Comparison of ENCODE assay signal across 20 mouse cellular contexts in the genomic region with DNA sequence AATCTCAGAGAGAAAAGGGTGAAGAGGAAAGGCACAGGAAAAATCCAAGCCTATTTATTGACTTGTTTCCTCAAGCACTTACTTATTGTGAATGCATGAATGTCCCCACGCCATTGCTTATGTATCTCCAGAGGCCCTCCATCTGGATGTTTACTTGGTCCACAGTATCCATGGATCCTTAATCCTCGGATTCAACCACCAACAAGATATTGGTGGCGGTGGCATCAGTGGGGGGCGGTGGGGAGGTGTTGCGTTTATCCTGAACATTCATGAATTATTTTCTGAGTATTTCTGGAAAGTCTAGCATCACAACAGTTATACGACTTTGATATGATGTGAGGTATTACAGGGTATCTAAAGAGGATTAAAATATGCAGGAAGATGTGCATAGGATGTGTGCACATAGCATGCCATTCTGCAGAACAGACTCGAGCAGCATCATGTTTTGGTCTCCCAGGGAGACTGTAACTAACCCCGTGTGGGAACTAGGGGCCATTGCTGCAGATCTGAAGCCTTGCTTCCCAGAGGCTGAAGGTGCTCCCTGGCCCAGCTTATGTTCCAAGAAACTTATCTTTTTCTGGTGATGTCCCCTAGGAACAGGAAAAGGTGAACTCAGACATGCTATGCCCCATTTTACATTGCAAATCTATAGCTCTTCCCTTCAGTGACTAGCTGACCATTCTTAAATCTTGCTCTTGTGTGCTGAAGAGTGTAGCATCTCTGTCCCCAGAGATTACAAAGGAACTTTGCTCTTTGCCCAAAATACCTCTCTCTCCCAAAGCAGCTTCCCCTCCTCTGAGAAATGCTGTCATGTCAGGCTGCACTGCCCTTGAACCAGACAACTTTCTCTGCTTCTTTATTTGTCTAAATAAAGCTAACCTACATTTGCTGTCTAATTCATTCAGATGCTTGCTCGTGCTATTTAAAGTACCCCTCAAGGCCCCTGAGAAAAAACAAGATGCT.
DNase-seq lines count a peak whose midpoint lies in the region; ATAC-seq and TF ChIP-seq lines count a peak whose summit lies in the region.
"Had no signal": no experiment of that assay in that cellular context is flagged by ENCODE, and none has a peak within 500 bp of the region (broad histone marks: within the 10 kb centered on the region; RNA-seq: fewer than 3 reads in every experiment).

No protein-coding gene starts in this region.

- H3K36me3 ChIP-seq in midbrain, embryonic 11.5 days (ENCODE audit: control insufficient read depth, insufficient read depth, low read length) = no peaks in the 10 kb centered on the region
- H3K36me3 ChIP-seq in midbrain, embryonic 15.5 days (replicated peaks) = no peaks in the 10 kb centered on the region
- H3K36me3 ChIP-seq: embryonic facial prominence, embryonic 13.5 days; forebrain, embryonic 12.5 days; heart, embryonic 15.5 days; hindbrain, embryonic 15.5 days had no signal

- no peak overlapping the region for H3K4me3 ChIP-seq in layer of hippocampus, adult 2 months
- no peak overlapping the region for H3K4me3 ChIP-seq in midbrain, embryonic 11.5 days (ENCODE audit: low read depth, low read length)
- H3K4me3 ChIP-seq in midbrain, embryonic 15.5 days = no peak overlapping the region
- no peak overlapping the region for H3K4me3 ChIP-seq in olfactory bulb, adult 2 months (ENCODE audit: insufficient read depth, low read depth, low read length)
- H3K4me3 ChIP-seq: embryonic facial prominence, embryonic 13.5 days; forebrain, embryonic 12.5 days; heart, embryonic 15.5 days; hindbrain, embryonic 15.5 days had no signal

- TF ChIP-seq CTCF in layer of hippocampus, adult 2 months (conservative IDR thresholded peaks at IDR 0.05) = no peak
- no peak for TF ChIP-seq CTCF in olfactory bulb, adult 2 months (IDR thresholded peaks at IDR 0.05; ENCODE audit: insufficient read depth, low read depth, low read length)

- H3K4me1 ChIP-seq in midbrain, embryonic 11.5 days (ENCODE audit: control insufficient read depth, insufficient read depth, low read length) = peaks cover 13% of the 10 kb centered on the region
- H3K4me1 ChIP-seq in midbrain, embryonic 15.5 days = peaks cover 18% of the 10 kb centered on the region
- peaks cover 10% of the 10 kb centered on the region for H3K4me1 ChIP-seq in olfactory bulb, adult 2 months (ENCODE audit: control insufficient read depth, insufficient read depth, low read length)

- H3K9me3 ChIP-seq in midbrain, embryonic 11.5 days (ENCODE audit: control insufficient read depth, low read length) = no peaks in the 10 kb centered on the region
- no peaks in the 10 kb centered on the region for H3K9me3 ChIP-seq in midbrain, embryonic 15.5 days
- H3K9me3 ChIP-seq: embryonic facial prominence, embryonic 13.5 days; forebrain, embryonic 12.5 days; heart, embryonic 15.5 days; hindbrain, embryonic 15.5 days had no signal

- H3K27ac ChIP-seq in layer of hippocampus, adult 2 months = peak overlapping the region; percentile 53; the same call in 1 of the 2 replicates
- H3K27ac ChIP-seq in midbrain, embryonic 11.5 days (ENCODE audit: low read depth, low read length) = no peak overlapping the region
- H3K27ac ChIP-seq in midbrain, embryonic 15.5 days = no peak overlapping the region
- H3K27ac ChIP-seq in olfactory bulb, adult 2 months (ENCODE audit: insufficient read depth, low read depth, low read length) = peak overlapping the region; percentile 79
- H3K27ac ChIP-seq: embryonic facial prominence, embryonic 13.5 days; forebrain, embryonic 12.5 days; heart, embryonic 15.5 days; hindbrain, embryonic 15.5 days had no signal

- no peak for TF ChIP-seq POLR2A in olfactory bulb, adult 2 months (IDR thresholded peaks at IDR 0.05; ENCODE audit: insufficient read depth, low read depth, low read length)

- no peak overlapping the region for H3K4me2 ChIP-seq in midbrain, embryonic 11.5 days
- no peak overlapping the region for H3K4me2 ChIP-seq in midbrain, embryonic 15.5 days
- H3K4me2 ChIP-seq: embryonic facial prominence, embryonic 13.5 days; forebrain, embryonic 12.5 days; heart, embryonic 15.5 days; hindbrain, embryonic 15.5 days had no signal

- H3K27me3 ChIP-seq in midbrain, embryonic 11.5 days (ENCODE audit: control insufficient read depth, insufficient read depth, low read length) = no peaks in the 10 kb centered on the region
- H3K27me3 ChIP-seq in midbrain, embryonic 15.5 days (replicated peaks) = no peaks in the 10 kb centered on the region
- H3K27me3 ChIP-seq: embryonic facial prominence, embryonic 13.5 days; forebrain, embryonic 12.5 days; heart, embryonic 15.5 days; hindbrain, embryonic 15.5 days had no signal

- 49% methylated on average over 9 of the region's 9 CpGs for WGBS in midbrain, embryonic 11.5 days
- WGBS in midbrain, embryonic 15.5 days = 60% methylated on average over 9 of the region's 9 CpGs
- 68% methylated on average over 9 of the region's 9 CpGs for WGBS in olfactory bulb, adult 2 months

- no peak for ATAC-seq in midbrain, embryonic 11.5 days (ENCODE audit: low FRiP score)
- ATAC-seq in midbrain, embryonic 15.5 days (replicated peaks) = no peak
- ATAC-seq: forebrain, postnatal 0 days; inflammation-experienced regulatory T-cells, adult 6 months had no signal

- peak; percentile 86 for DNase-seq in heart, adult 11 months
- DNase-seq in heart, adult 18-20 months = no peak
- no peak for DNase-seq in layer of hippocampus, adult 2 months (ENCODE audit: low spot score in 2 of 2)
- DNase-seq in layer of hippocampus, postnatal 36 days = no peak
- DNase-seq in midbrain, embryonic 11.5 days (ENCODE audit: low spot score, missing footprints) = peak; percentile 83
- DNase-seq in kidney, postnatal 10 days = no peak
- DNase-seq: adrenal gland, postnatal 10 days; cerebellum, adult 11 months; cerebellum, adult 8-10 months; cerebellum, postnatal 25 days; forebrain, postnatal 0 days; gastrocnemius, postnatal 25 days; heart, postnatal 14 days had no signal

- H3K9ac ChIP-seq in midbrain, embryonic 11.5 days (ENCODE audit: low read length) = no peak overlapping the region
- no peak overlapping the region for H3K9ac ChIP-seq in midbrain, embryonic 15.5 days
- H3K9ac ChIP-seq: embryonic facial prominence, embryonic 13.5 days; forebrain, embryonic 12.5 days; forebrain, postnatal 0 days; heart, embryonic 15.5 days; hindbrain, embryonic 15.5 days had no signal

Comparison
In these comparisons a context has a peak if more than half of its experiments do, and no peak if none do; other contexts are left out.
1. DNase-seq: peak in heart, adult 11 months (single experiment) and midbrain, embryonic 11.5 days (single experiment); none in heart, adult 18-20 months (0 of 2), layer of hippocampus, adult 2 months (0 of 2), layer of hippocampus, postnatal 36 days (0 of 2) and kidney, postnatal 10 days (single experiment).
2. H3K27ac ChIP-seq: peak in layer of hippocampus, adult 2 months (single experiment) and olfactory bulb, adult 2 months (single experiment); none in midbrain, embryonic 11.5 days (single experiment) and midbrain, embryonic 15.5 days (single experiment).